Comparison of ENCODE assay signal across 23 mouse cellular contexts in genomic region chr4:147888237-147888636, GRCm38 (mm10). TPM values are rescaled to one million over a fixed set of nuclear protein-coding genes. Genes with fewer than 3 reads are reported as not detected.
DNase-seq lines count a peak whose midpoint lies in the region; ATAC-seq and TF ChIP-seq lines count a peak whose summit lies in the region.
"Had no signal": no experiment of that assay in that cellular context is flagged by ENCODE, and none has a peak within 500 bp of the region (broad histone marks: within the 10 kb centered on the region; RNA-seq: fewer than 3 reads in every experiment).

No protein-coding gene starts in this region.

- no peak overlapping the region for H3K9ac ChIP-seq in MEL (ENCODE audit: control insufficient read depth, low read depth, low read length, poor library complexity, severe bottlenecking)
- H3K9ac ChIP-seq: embryonic facial prominence, embryonic 13.5 days; embryonic facial prominence, embryonic 15.5 days; forebrain, embryonic 12.5 days had no signal

- no peaks in the 10 kb centered on the region for H3K79me2 ChIP-seq in MEL (ENCODE audit: control insufficient read depth, insufficient read depth, low read length, poor library complexity)

- H3K27me3 ChIP-seq in MEL (ENCODE audit: control insufficient read depth in 1 of 2, insufficient read depth in 2 of 2, low read length in 2 of 2), result no peaks in the 10 kb centered on the region
- H3K27me3 ChIP-seq: embryonic facial prominence, embryonic 13.5 days; embryonic facial prominence, embryonic 15.5 days; forebrain, embryonic 12.5 days; Patski had no signal

- peak; percentile 42; the same call in 1 of the 2 replicates for ATAC-seq in common myeloid progenitor, adult 5-6 weeks (replicated peaks; ENCODE audit: low read depth, poor library complexity, severe bottlenecking)
- peak; percentile 89 for ATAC-seq in megakaryocyte-erythroid progenitor cell, adult 5-6 weeks (replicated peaks; ENCODE audit: low FRiP score, low TSS enrichment, poor library complexity, severe bottlenecking)
- ATAC-seq: activated CD4-positive, CD25-positive, alpha-beta regulatory T cell, adult 4 months; forebrain, embryonic 14.5 days; forebrain, embryonic 16.5 days; Patski had no signal

- peak in 1 of 2 experiments; percentile 30; a peak in 1 of 4 replicates for TF ChIP-seq EP300 in MEL (IDR thresholded peaks at IDR 0.05; ENCODE audit: low read depth in 1 of 2, low read length in 2 of 2)

- no peaks in the 10 kb centered on the region for H3K9me3 ChIP-seq in MEL (replicated peaks; ENCODE audit: insufficient read depth, low read length)
- H3K9me3 ChIP-seq: embryonic facial prominence, embryonic 13.5 days; embryonic facial prominence, embryonic 15.5 days; forebrain, embryonic 10.5 days; forebrain, embryonic 12.5 days had no signal

- peaks cover 0 to 7% of the 10 kb centered on the region in 2 experiments; a peak in 1 of 4 replicates for H3K36me3 ChIP-seq in MEL (ENCODE audit: control insufficient read depth in 1 of 2, insufficient read depth in 2 of 2, low read length in 2 of 2)

- no peak for TF ChIP-seq RAD21 in MEL (IDR thresholded peaks at IDR 0.05; ENCODE audit: low read depth, low read length)

- DNase-seq in MEL (ENCODE audit: low read depth, low spot score), result no peak
- DNase-seq in frontal cortex, postnatal 25 days (ENCODE audit: low spot score in 2 of 2), result no peak
- DNase-seq in kidney, postnatal 25 days, result no peak
- DNase-seq: adrenal gland, adult 8-10 months; adrenal gland, postnatal 14 days; adrenal gland, postnatal 36 days; cerebellum, adult 11-12 months; cerebellum, adult 2 months; cerebellum, adult 9-10 months; cerebellum, postnatal 10 days; cerebellum, postnatal 25 days; embryo, embryonic 11 days had no signal

- TF ChIP-seq POLR2A in MEL (IDR thresholded peaks at IDR 0.05; ENCODE audit: control insufficient read depth in 1 of 2, insufficient read depth in 1 of 2, low read depth in 1 of 2, low read length in 2 of 2, poor library complexity in 1 of 2), result no peak

- no peak overlapping the region for H3K27ac ChIP-seq in MEL (ENCODE audit: control insufficient read depth, low read depth, low read length)
- H3K27ac ChIP-seq: embryonic facial prominence, embryonic 13.5 days; embryonic facial prominence, embryonic 15.5 days; forebrain, embryonic 10.5 days; forebrain, embryonic 12.5 days had no signal

- H3K4me3 ChIP-seq in MEL (ENCODE audit: control insufficient read depth in 1 of 2, insufficient read depth in 1 of 2, low read depth in 2 of 2, low read length in 2 of 2), result no peak overlapping the region
- H3K4me3 ChIP-seq: embryonic facial prominence, embryonic 13.5 days; embryonic facial prominence, embryonic 15.5 days; erythroblast, embryonic 14.5 days; forebrain, embryonic 10.5 days; forebrain, embryonic 12.5 days had no signal

- no peak for TF ChIP-seq CTCF in MEL (IDR thresholded peaks at IDR 0.05 in 2 of 3, conservative IDR thresholded peaks at IDR 0.05 in 1 of 3; ENCODE audit: control insufficient read depth in 1 of 3, insufficient read depth in 1 of 3, low read depth in 2 of 3, low read length in 3 of 3, poor library complexity in 1 of 3, severe bottlenecking in 1 of 3)

- no peaks in the 10 kb centered on the region for H3K4me1 ChIP-seq in MEL (ENCODE audit: control insufficient read depth in 1 of 2, insufficient read depth in 2 of 2, low read length in 2 of 2)
- H3K4me1 ChIP-seq: embryonic facial prominence, embryonic 13.5 days; embryonic facial prominence, embryonic 15.5 days; forebrain, embryonic 10.5 days; forebrain, embryonic 12.5 days had no signal

TF ChIP-seq in MEL, 35 proteins besides CTCF, POLR2A, EP300 and RAD21:
- TF ChIP-seq ETS1 (IDR thresholded peaks at IDR 0.05; ENCODE audit: low read depth, low read length), result 0 out of 2 replicates have a peak, but pooled peaks have one; percentile 17
- no peak for TF ChIP-seq MAZ (IDR thresholded peaks at IDR 0.05; ENCODE audit: low read depth, low read length)
- TF ChIP-seq NELFE (IDR thresholded peaks at IDR 0.05; ENCODE audit: low read depth, low read length), result no peak
- no peak for TF ChIP-seq SMC3 (IDR thresholded peaks at IDR 0.05; ENCODE audit: low read depth, low read length)
- no peak for TF ChIP-seq TBP (IDR thresholded peaks at IDR 0.05; ENCODE audit: low read depth, low read length)
- no peak for TF ChIP-seq E2F4 (IDR thresholded peaks at IDR 0.05; ENCODE audit: borderline replicate concordance, low read depth, low read length)
- TF ChIP-seq POLR2AphosphoS5 (IDR thresholded peaks at IDR 0.05; ENCODE audit: borderline replicate concordance, low read depth, low read length), result no peak
- peak; percentile 48; the same call in 1 of the 2 replicates for TF ChIP-seq TCF12 (IDR thresholded peaks at IDR 0.05; ENCODE audit: low read depth, low read length)
- TF ChIP-seq POLR2AphosphoS2 (IDR thresholded peaks at IDR 0.05; ENCODE audit: low read length), result no peak
- no peak for TF ChIP-seq GABPA (IDR thresholded peaks at IDR 0.05; ENCODE audit: low read depth, low read length)

RNA-seq across cellular contexts. Expression of gene Mfn2, which starts 16.3 kb away (rescaled TPM):
- total RNA-seq in MEL (2012; rRNA removed), result 16.0 and 19.0 TPM in 2 replicates
- 10 to 100 TPM in 1 of 2 experiments, not detected in 1; 32.8 TPM for polyA plus RNA-seq in MEL (2012; ENCODE audit: insufficient read depth in 1 of 2, insufficient read length in 2 of 2, low read depth in 1 of 2, low replicate concordance in 2 of 2, missing spikeins in 1 of 2)
- total RNA-seq in common myeloid progenitor, adult 5-6 weeks (2017), result 17.7 and 24.4 TPM in 2 replicates
- total RNA-seq in megakaryocyte-erythroid progenitor cell, adult 5-6 weeks (2014; fragmentation: Nextera tagmentation), result 26.1 and 28.1 TPM in 2 replicates
- 22.2 and 32.1 TPM in 2 replicates for total RNA-seq in megakaryocyte-erythroid progenitor cell, adult 5-6 weeks (2017)

RNA-seq across cellular contexts. Expression of gene Fv1, which starts 19.5 kb away (rescaled TPM):
- 3.0 and 3.8 TPM in 2 replicates for total RNA-seq in MEL (2012; rRNA removed)
- polyA plus RNA-seq in MEL (2012; ENCODE audit: insufficient read depth in 1 of 2, insufficient read length in 2 of 2, low read depth in 1 of 2, low replicate concordance in 2 of 2, missing spikeins in 1 of 2), result 1 to 10 TPM in 1 of 2 experiments, not detected in 1; 4.6 TPM
- 17.2 and 25.1 TPM in 2 replicates for total RNA-seq in common myeloid progenitor, adult 5-6 weeks (2017)
- 6.2 and 12.6 TPM in 2 replicates for total RNA-seq in megakaryocyte-erythroid progenitor cell, adult 5-6 weeks (2014; fragmentation: Nextera tagmentation)
- total RNA-seq in megakaryocyte-erythroid progenitor cell, adult 5-6 weeks (2017), result 10.4 and 21.7 TPM in 2 replicates
- polyA plus RNA-seq: erythroblast, embryonic 14.5 days had no signal

RNA-seq across cellular contexts. Expression of gene Miip, which starts 19.6 kb away (rescaled TPM):
- 19.0 and 22.8 TPM in 2 replicates for total RNA-seq in MEL (2012; rRNA removed)
- 10 to 100 TPM in 1 of 2 experiments, not detected in 1; 31.4 TPM for polyA plus RNA-seq in MEL (2012; ENCODE audit: insufficient read depth in 1 of 2, insufficient read length in 2 of 2, low read depth in 1 of 2, low replicate concordance in 2 of 2, missing spikeins in 1 of 2)
- total RNA-seq in common myeloid progenitor, adult 5-6 weeks (2017), result 23.4 and 50.9 TPM in 2 replicates
- 48.9 and 75.8 TPM in 2 replicates for total RNA-seq in megakaryocyte-erythroid progenitor cell, adult 5-6 weeks (2014; fragmentation: Nextera tagmentation)
- total RNA-seq in megakaryocyte-erythroid progenitor cell, adult 5-6 weeks (2017), result 30.4 and 36.7 TPM in 2 replicates

RNA-seq across cellular contexts. Expression of gene Zfp933, which starts 40.1 kb away (rescaled TPM):
- total RNA-seq in MEL (2012; rRNA removed), result 3.3 and 4.7 TPM in 2 replicates
- polyA plus RNA-seq in MEL (2012; ENCODE audit: insufficient read depth in 1 of 2, insufficient read length in 2 of 2, low read depth in 1 of 2, low replicate concordance in 2 of 2, missing spikeins in 1 of 2), result 100 to 1,000 TPM in 1 of 2 experiments, 1 to 10 TPM in 1; 4.0 to 353 TPM
- 8.2 and 8.4 TPM in 2 replicates for total RNA-seq in common myeloid progenitor, adult 5-6 weeks (2017)
- 4.2 and 9.7 TPM in 2 replicates for total RNA-seq in megakaryocyte-erythroid progenitor cell, adult 5-6 weeks (2014; fragmentation: Nextera tagmentation)
- total RNA-seq in megakaryocyte-erythroid progenitor cell, adult 5-6 weeks (2017), result 4.2 and 6.4 TPM in 2 replicates
- polyA plus RNA-seq: erythroblast, embryonic 14.5 days had no signal

RNA-seq across cellular contexts. Expression of gene Plod1, which starts 48.3 kb away (rescaled TPM):
- 7.2 and 8.2 TPM in 2 replicates for total RNA-seq in MEL (2012; rRNA removed)
- 10 to 100 TPM in 1 of 2 experiments, not detected in 1; 20.8 TPM for polyA plus RNA-seq in MEL (2012; ENCODE audit: insufficient read depth in 1 of 2, insufficient read length in 2 of 2, low read depth in 1 of 2, low replicate concordance in 2 of 2, missing spikeins in 1 of 2)
- total RNA-seq in common myeloid progenitor, adult 5-6 weeks (2017), result 3.4 and 11.4 TPM in 2 replicates
- total RNA-seq in megakaryocyte-erythroid progenitor cell, adult 5-6 weeks (2014; fragmentation: Nextera tagmentation), result 1.3 and 5.4 TPM in 2 replicates
- 1.8 and 2.9 TPM in 2 replicates for total RNA-seq in megakaryocyte-erythroid progenitor cell, adult 5-6 weeks (2017)
